28 mouse cellular contexts compared by ENCODE assay signal in genomic region chr11:25606886-25607285, GRCm38 (mm10).
DNase-seq lines count a peak whose midpoint lies in the region; ATAC-seq and TF ChIP-seq lines count a peak whose summit lies in the region.
"Had no signal": no experiment of that assay in that cellular context is flagged by ENCODE, and none has a peak within 500 bp of the region (broad histone marks: within the 10 kb centered on the region; RNA-seq: fewer than 3 reads in every experiment).

No protein-coding gene starts in this region.

- H3K4me3 ChIP-seq in forebrain, embryonic 12.5 days (replicated peaks): no peak overlapping the region
- no peak overlapping the region for H3K4me3 ChIP-seq in forebrain, postnatal 0 days (ENCODE audit: low read depth, low read length)
- no peak overlapping the region for H3K4me3 ChIP-seq in hindbrain, embryonic 12.5 days
- H3K4me3 ChIP-seq in hindbrain, embryonic 10.5 days: no peak overlapping the region
- H3K4me3 ChIP-seq in neural tube, embryonic 12.5 days: no peak overlapping the region
- H3K4me3 ChIP-seq: embryonic facial prominence, embryonic 12.5 days; embryonic facial prominence, embryonic 15.5 days; heart, adult 2 months; heart, embryonic 10.5 days; heart, embryonic 13.5 days; intestine, embryonic 15.5 days had no signal

- H3K4me1 ChIP-seq in forebrain, embryonic 12.5 days: peaks cover 9% of the 10 kb centered on the region
- H3K4me1 ChIP-seq in forebrain, postnatal 0 days (ENCODE audit: insufficient read depth): no peaks in the 10 kb centered on the region
- no peaks in the 10 kb centered on the region for H3K4me1 ChIP-seq in hindbrain, embryonic 12.5 days
- no peaks in the 10 kb centered on the region for H3K4me1 ChIP-seq in hindbrain, embryonic 10.5 days (replicated peaks)
- H3K4me1 ChIP-seq in neural tube, embryonic 12.5 days: no peaks in the 10 kb centered on the region
- H3K4me1 ChIP-seq: embryonic facial prominence, embryonic 12.5 days; embryonic facial prominence, embryonic 15.5 days; heart, embryonic 10.5 days; heart, embryonic 13.5 days; intestine, embryonic 15.5 days had no signal

- H3K36me3 ChIP-seq in forebrain, embryonic 12.5 days (replicated peaks): no peaks in the 10 kb centered on the region
- no peaks in the 10 kb centered on the region for H3K36me3 ChIP-seq in forebrain, postnatal 0 days (ENCODE audit: insufficient read depth)
- no peaks in the 10 kb centered on the region for H3K36me3 ChIP-seq in hindbrain, embryonic 12.5 days
- no peaks in the 10 kb centered on the region for H3K36me3 ChIP-seq in hindbrain, embryonic 10.5 days
- H3K36me3 ChIP-seq in neural tube, embryonic 12.5 days: no peaks in the 10 kb centered on the region
- H3K36me3 ChIP-seq: embryonic facial prominence, embryonic 12.5 days; embryonic facial prominence, embryonic 15.5 days; G1E; heart, embryonic 10.5 days; heart, embryonic 13.5 days; intestine, embryonic 15.5 days had no signal

- peak; percentile 60; the same call in 1 of the 2 replicates for ATAC-seq in forebrain, embryonic 12.5 days (ENCODE audit: low FRiP score)
- no peak for ATAC-seq in forebrain, postnatal 0 days
- 0 out of 2 replicates have a peak, but pooled peaks have one; percentile 26 for ATAC-seq in hindbrain, embryonic 12.5 days (ENCODE audit: low FRiP score)
- 0 out of 2 replicates have a peak, but pooled peaks have one; percentile 25 for ATAC-seq in neural tube, embryonic 12.5 days (ENCODE audit: low FRiP score, low read depth)
- ATAC-seq: hindbrain, embryonic 16.5 days; intestine, embryonic 15.5 days had no signal

- no peak overlapping the region for H3K9ac ChIP-seq in forebrain, embryonic 12.5 days
- H3K9ac ChIP-seq in forebrain, postnatal 0 days: no peak overlapping the region
- no peak overlapping the region for H3K9ac ChIP-seq in hindbrain, embryonic 12.5 days
- H3K9ac ChIP-seq in neural tube, embryonic 12.5 days: no peak overlapping the region
- H3K9ac ChIP-seq: embryonic facial prominence, embryonic 12.5 days; embryonic facial prominence, embryonic 15.5 days; heart, embryonic 13.5 days; intestine, embryonic 15.5 days had no signal

- H3K9me3 ChIP-seq in forebrain, embryonic 12.5 days: no peaks in the 10 kb centered on the region
- no peaks in the 10 kb centered on the region for H3K9me3 ChIP-seq in forebrain, postnatal 0 days (ENCODE audit: low read length)
- no peaks in the 10 kb centered on the region for H3K9me3 ChIP-seq in hindbrain, embryonic 12.5 days (replicated peaks)
- H3K9me3 ChIP-seq in hindbrain, embryonic 10.5 days: no peaks in the 10 kb centered on the region
- no peaks in the 10 kb centered on the region for H3K9me3 ChIP-seq in neural tube, embryonic 12.5 days
- H3K9me3 ChIP-seq: embryonic facial prominence, embryonic 12.5 days; embryonic facial prominence, embryonic 15.5 days; G1E; heart, embryonic 10.5 days; heart, embryonic 13.5 days; intestine, embryonic 15.5 days had no signal

- H3K27ac ChIP-seq in forebrain, embryonic 12.5 days: no peak overlapping the region
- H3K27ac ChIP-seq in forebrain, postnatal 0 days (ENCODE audit: low read depth, low read length): no peak overlapping the region
- H3K27ac ChIP-seq in hindbrain, embryonic 12.5 days: no peak overlapping the region
- no peak overlapping the region for H3K27ac ChIP-seq in hindbrain, embryonic 10.5 days
- H3K27ac ChIP-seq in neural tube, embryonic 12.5 days: no peak overlapping the region
- H3K27ac ChIP-seq: embryonic facial prominence, embryonic 12.5 days; embryonic facial prominence, embryonic 15.5 days; heart, adult 2 months; heart, embryonic 10.5 days; heart, embryonic 13.5 days; intestine, embryonic 15.5 days had no signal

- TF ChIP-seq CTCF in forebrain, postnatal 0 days (IDR thresholded peaks at IDR 0.05; ENCODE audit: low read depth): no peak

- no peak overlapping the region for H3K4me2 ChIP-seq in forebrain, embryonic 12.5 days
- no peak overlapping the region for H3K4me2 ChIP-seq in forebrain, postnatal 0 days (ENCODE audit: low read depth)
- H3K4me2 ChIP-seq in hindbrain, embryonic 12.5 days (replicated peaks): no peak overlapping the region
- no peak overlapping the region for H3K4me2 ChIP-seq in neural tube, embryonic 12.5 days (replicated peaks)
- H3K4me2 ChIP-seq: embryonic facial prominence, embryonic 12.5 days; embryonic facial prominence, embryonic 15.5 days; heart, embryonic 13.5 days; intestine, embryonic 15.5 days had no signal

- 8% methylated on average over 2 of the region's 2 CpGs for WGBS in forebrain, embryonic 12.5 days
- 11% methylated on average over 2 of the region's 2 CpGs for WGBS in forebrain, postnatal 0 days
- WGBS in hindbrain, embryonic 12.5 days: 39% methylated on average over 2 of the region's 2 CpGs
- WGBS in hindbrain, embryonic 10.5 days: 77% methylated on average over 2 of the region's 2 CpGs
- WGBS in neural tube, embryonic 12.5 days: 13% methylated on average over 2 of the region's 2 CpGs

- 0 out of 2 replicates have a peak, but pooled peaks cover 2% of the 10 kb centered on the region for H3K27me3 ChIP-seq in forebrain, embryonic 12.5 days
- H3K27me3 ChIP-seq in forebrain, postnatal 0 days (ENCODE audit: insufficient read depth, low read length): no peaks in the 10 kb centered on the region
- H3K27me3 ChIP-seq in hindbrain, embryonic 12.5 days: no peaks in the 10 kb centered on the region
- H3K27me3 ChIP-seq in hindbrain, embryonic 10.5 days (ENCODE audit: insufficient read depth, poor library complexity, severe bottlenecking): no peaks in the 10 kb centered on the region
- no peaks in the 10 kb centered on the region for H3K27me3 ChIP-seq in neural tube, embryonic 12.5 days (replicated peaks)
- H3K27me3 ChIP-seq: CH12.LX; embryonic facial prominence, embryonic 12.5 days; embryonic facial prominence, embryonic 15.5 days; heart, embryonic 13.5 days; intestine, embryonic 15.5 days had no signal

- DNase-seq in forebrain, postnatal 0 days: no peak
- DNase-seq in hindbrain, embryonic 10.5 days (ENCODE audit: low spot score): no peak
- DNase-seq in neural tube, embryonic 10.5 days (ENCODE audit: extremely low spot score, low spot score): no peak
- peak; percentile 36 for DNase-seq in retina, postnatal 1 day
- no peak for DNase-seq in heart, postnatal 4 days
- DNase-seq: adrenal gland, adult 2 months; adrenal gland, postnatal 14 days; B cell, adult 2 months; cerebellum, adult 11 months; cerebellum, adult 2 months; cerebellum, adult 9-11 months; cerebellum, postnatal 25 days; gastrocnemius, postnatal 10 days; gastrocnemius, postnatal 36 days; heart, adult 2 months; heart, postnatal 14 days; kidney, adult 11 months had no signal
